Mouse (Mus musculus): ENCODE results near the gene Lrg1. TPM values are rescaled to one million over a fixed set of nuclear protein-coding genes. Genes with fewer than 3 reads are reported as not detected.

Gene Lrg1
- total and polyA plus RNA-seq, 3 experiments: not detected

DNA sequence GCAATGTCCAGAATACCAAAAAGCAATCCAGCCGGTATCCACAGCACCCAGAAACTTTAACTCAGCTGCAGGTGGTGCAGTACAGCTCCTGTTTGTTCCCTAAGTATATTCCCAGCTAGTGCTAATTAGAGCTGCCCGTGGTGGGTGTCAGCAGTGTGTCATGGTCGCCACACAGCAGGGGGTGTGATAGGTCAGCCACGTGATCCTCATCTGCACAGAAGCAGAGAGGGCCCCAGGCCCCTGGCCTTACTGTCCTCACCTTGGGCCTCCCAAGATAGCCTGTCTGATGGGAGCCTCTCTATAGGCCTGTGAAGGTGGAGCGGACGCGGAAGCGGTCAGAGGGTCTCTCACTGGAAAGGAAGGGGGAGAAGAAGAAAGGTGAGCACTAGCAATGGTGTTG is 23.6 kb downstream of the Lrg1 start:
- H3K27ac ChIP-seq (ENCODE audit: control insufficient read depth, low read depth, low read length): no peak overlapping the region

DNA sequence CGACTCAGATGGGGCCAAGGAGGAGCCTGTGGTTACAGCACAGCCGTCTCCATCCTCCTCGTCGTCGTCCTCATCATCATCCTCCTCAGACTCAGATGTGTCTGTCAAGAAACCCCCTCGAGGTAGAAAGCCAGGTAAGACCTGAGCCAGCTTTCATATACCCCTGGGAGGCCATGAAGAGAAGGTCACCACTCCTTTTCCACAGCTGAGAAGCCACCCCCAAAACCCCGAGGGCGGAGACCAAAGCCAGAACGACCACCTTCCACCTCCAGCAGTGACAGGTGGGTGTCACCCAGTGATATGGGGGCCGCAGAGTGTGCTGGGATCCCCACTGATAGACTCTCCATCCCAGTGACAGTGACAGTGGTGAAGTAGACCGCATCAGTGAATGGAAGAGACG is 24.9 kb downstream of the Lrg1 start:
- TF ChIP-seq KAT2A (conservative IDR thresholded peaks at IDR 0.05; ENCODE audit: low read depth, low read length) (no peak), JUND (IDR thresholded peaks at IDR 0.05; ENCODE audit: low read depth, low read length) (no peak), ZNF384 (IDR thresholded peaks at IDR 0.05; ENCODE audit: low read depth, low read length) (no peak), ZC3H11A (IDR thresholded peaks at IDR 0.05; ENCODE audit: low read depth, low read length) (no peak)

More for the DNA sequence above, 23.6 kb downstream of the Lrg1 start:
- no peaks in the 10 kb centered on the region for H3K4me1 ChIP-seq (ENCODE audit: control insufficient read depth in 1 of 2, insufficient read depth in 2 of 2, low read length in 2 of 2)
- no peaks in the 10 kb centered on the region for H3K79me2 ChIP-seq (ENCODE audit: control insufficient read depth, insufficient read depth, low read length, poor library complexity)
- no peaks in the 10 kb centered on the region for H3K27me3 ChIP-seq (ENCODE audit: control insufficient read depth in 1 of 2, insufficient read depth in 2 of 2, low read length in 2 of 2)
- TF ChIP-seq CTCF (IDR thresholded peaks at IDR 0.05 in 2 of 3, conservative IDR thresholded peaks at IDR 0.05 in 1 of 3; ENCODE audit: control insufficient read depth in 1 of 3, insufficient read depth in 1 of 3, low read depth in 2 of 3, low read length in 3 of 3, poor library complexity in 1 of 3, severe bottlenecking in 1 of 3) (no peak), ZMIZ1 (IDR thresholded peaks at IDR 0.05; ENCODE audit: low read depth, low read length) (no peak), RCOR1 (IDR thresholded peaks at IDR 0.05; ENCODE audit: low read depth, low read length) (no peak), ELF1 (IDR thresholded peaks at IDR 0.05; ENCODE audit: low read depth, low read length) (no peak), MYB (IDR thresholded peaks at IDR 0.05; ENCODE audit: low read depth, low read length) (no peak), ETS1 (IDR thresholded peaks at IDR 0.05; ENCODE audit: low read depth, low read length) (no peak), POLR2AphosphoS2 (IDR thresholded peaks at IDR 0.05; ENCODE audit: low read length) (no peak), MAX (IDR thresholded peaks at IDR 0.05; ENCODE audit: low read length) (no peak), ZC3H11A (IDR thresholded peaks at IDR 0.05; ENCODE audit: low read depth, low read length) (no peak), RAD21 (IDR thresholded peaks at IDR 0.05; ENCODE audit: low read depth, low read length) (no peak), TAL1 (IDR thresholded peaks at IDR 0.05; ENCODE audit: low read length) (no peak), BHLHE40 (IDR thresholded peaks at IDR 0.05; ENCODE audit: borderline replicate concordance, low read depth, low read length) (no peak), JUND (IDR thresholded peaks at IDR 0.05; ENCODE audit: low read depth, low read length) (no peak), POLR2A (IDR thresholded peaks at IDR 0.05; ENCODE audit: control insufficient read depth in 1 of 2, insufficient read depth in 1 of 2, low read depth in 1 of 2, low read length in 2 of 2, poor library complexity in 1 of 2) (no peak), NRF1 (IDR thresholded peaks at IDR 0.05; ENCODE audit: insufficient read depth, low read depth, low read length, poor library complexity, severe bottlenecking) (no peak), MAZ (IDR thresholded peaks at IDR 0.05; ENCODE audit: low read depth, low read length) (no peak), UBTF (IDR thresholded peaks at IDR 0.05; ENCODE audit: borderline replicate concordance, insufficient read depth, low read depth, low read length) (no peak)
- no peak overlapping the region for H3K9ac ChIP-seq (ENCODE audit: control insufficient read depth, low read depth, low read length, poor library complexity, severe bottlenecking)
- DNase-seq (ENCODE audit: low read depth, low spot score): no peak
- H3K9me3 ChIP-seq (replicated peaks; ENCODE audit: insufficient read depth, low read length): no peaks in the 10 kb centered on the region
- H3K36me3 ChIP-seq (ENCODE audit: control insufficient read depth in 1 of 2, insufficient read depth in 2 of 2, low read length in 2 of 2): peaks cover 0 to 5% of the 10 kb centered on the region in 2 experiments; a peak in 2 of 4 replicates
- no peak overlapping the region for H3K4me3 ChIP-seq (ENCODE audit: control insufficient read depth in 1 of 2, insufficient read depth in 1 of 2, low read depth in 2 of 2, low read length in 2 of 2)

More for the DNA sequence above, 24.9 kb downstream of the Lrg1 start:
- Histone ChIP-seq H3K36me3 (ENCODE audit: control insufficient read depth in 1 of 2, insufficient read depth in 2 of 2, low read length in 2 of 2) (peaks cover 0 to 5% of the 10 kb centered on the region in 2 experiments; a peak in 2 of 4 replicates), H3K9me3 (replicated peaks; ENCODE audit: insufficient read depth, low read length) (no peaks in the 10 kb centered on the region), H3K9ac (ENCODE audit: control insufficient read depth, low read depth, low read length, poor library complexity, severe bottlenecking) (no peak overlapping the region), H3K4me3 (ENCODE audit: control insufficient read depth in 1 of 2, insufficient read depth in 1 of 2, low read depth in 2 of 2, low read length in 2 of 2) (no peak overlapping the region), H3K27me3 (ENCODE audit: control insufficient read depth in 1 of 2, insufficient read depth in 2 of 2, low read length in 2 of 2) (no peaks in the 10 kb centered on the region), H3K4me1 (ENCODE audit: control insufficient read depth in 1 of 2, insufficient read depth in 2 of 2, low read length in 2 of 2) (no peaks in the 10 kb centered on the region), H3K79me2 (ENCODE audit: control insufficient read depth, insufficient read depth, low read length, poor library complexity) (no peaks in the 10 kb centered on the region), H3K27ac (ENCODE audit: control insufficient read depth, low read depth, low read length) (no peak overlapping the region)
- DNase-seq (ENCODE audit: low read depth, low spot score): no peak
